Mouse (Mus musculus) MEL (cell line): ENCODE data around the gene Maff.

Experiments
- CTCF ChIP-seq, 3 experiments: IDR thresholded peaks in 2 of 3; conservative IDR thresholded peaks in 1 of 3; 2 replicates each; pipeline ENCODE4 v1.5.1; 2011 to 2012; ENCODE audit warnings: low read length in 3 of 3, low read depth in 2 of 3, mild to moderate bottlenecking in 2 of 3, improper control_type of control experiment in 1 of 3, inconsistent platforms in 1 of 3, mixed read lengths in 1 of 3, moderate library complexity in 1 of 3; ENCODE audit not compliant: control insufficient read depth in 1 of 3, insufficient read depth in 1 of 3, poor library complexity in 1 of 3, severe bottlenecking in 1 of 3
- EP300 ChIP-seq, 2 experiments: IDR thresholded peaks; 2 replicates each; pipeline ENCODE4 v1.6.1; 2011; ENCODE audit warnings: improper control_type of control experiment in 2 of 2, low read length in 2 of 2, low read depth in 1 of 2, mild to moderate bottlenecking in 1 of 2
- HCFC1 ChIP-seq: IDR thresholded peaks from 2 replicates; pipeline ENCODE4 v1.6.1; 2012; ENCODE audit warnings: low read depth, mild to moderate bottlenecking, inconsistent platforms, low read length, improper control_type of control experiment, moderate library complexity
- KAT2A ChIP-seq: conservative IDR thresholded peaks from 2 replicates; pipeline ENCODE4 v1.6.1; 2012; ENCODE audit warnings: low read depth, low read length, improper control_type of control experiment, inconsistent platforms
- MAZ ChIP-seq: IDR thresholded peaks from 2 replicates; pipeline ENCODE4 v1.6.1; 2012; ENCODE audit warnings: low read depth, mild to moderate bottlenecking, inconsistent platforms, low read length, improper control_type of control experiment
- MEF2A ChIP-seq: IDR thresholded peaks from 2 replicates; pipeline ENCODE4 v1.6.1; 2014; ENCODE audit warnings: low read depth, mild to moderate bottlenecking, inconsistent platforms, low read length, improper control_type of control experiment; ENCODE audit not compliant: poor library complexity, insufficient replicate concordance, severe bottlenecking; ENCODE audit errors: extremely low read depth
- MXI1 ChIP-seq: IDR thresholded peaks from 2 replicates; pipeline ENCODE4 v1.6.1; 2011; ENCODE audit warnings: mild to moderate bottlenecking, low read depth, low read length, improper control_type of control experiment
- MYC ChIP-seq: IDR thresholded peaks from 2 replicates; pipeline ENCODE4 v1.6.1; 2011; ENCODE audit warnings: low read depth, mild to moderate bottlenecking, low read length, improper control_type of control experiment, moderate library complexity
- POLR2A ChIP-seq, 2 experiments: IDR thresholded peaks; 2 replicates each; pipeline ENCODE4 v1.6.1; 2011 to 2012; ENCODE audit warnings: low read length in 2 of 2, mild to moderate bottlenecking in 2 of 2, control low read depth in 1 of 2, improper control_type of control experiment in 1 of 2, low read depth in 1 of 2, moderate library complexity in 1 of 2; ENCODE audit not compliant: control insufficient read depth in 1 of 2, insufficient read depth in 1 of 2, poor library complexity in 1 of 2
- USF2 ChIP-seq, 2 experiments: IDR thresholded peaks; 2 replicates each; pipeline ENCODE4 v1.6.1; 2011 to 2012; ENCODE audit warnings: improper control_type of control experiment in 2 of 2, low read length in 2 of 2, borderline replicate concordance in 1 of 2, inconsistent platforms in 1 of 2, low read depth in 1 of 2, mild to moderate bottlenecking in 1 of 2; ENCODE audit not compliant: insufficient read depth in 1 of 2
- ZC3H11A ChIP-seq: IDR thresholded peaks from 2 replicates; pipeline ENCODE4 v1.6.1; 2012; ENCODE audit warnings: low read depth, mild to moderate bottlenecking, inconsistent platforms, low read length, improper control_type of control experiment

DNA sequence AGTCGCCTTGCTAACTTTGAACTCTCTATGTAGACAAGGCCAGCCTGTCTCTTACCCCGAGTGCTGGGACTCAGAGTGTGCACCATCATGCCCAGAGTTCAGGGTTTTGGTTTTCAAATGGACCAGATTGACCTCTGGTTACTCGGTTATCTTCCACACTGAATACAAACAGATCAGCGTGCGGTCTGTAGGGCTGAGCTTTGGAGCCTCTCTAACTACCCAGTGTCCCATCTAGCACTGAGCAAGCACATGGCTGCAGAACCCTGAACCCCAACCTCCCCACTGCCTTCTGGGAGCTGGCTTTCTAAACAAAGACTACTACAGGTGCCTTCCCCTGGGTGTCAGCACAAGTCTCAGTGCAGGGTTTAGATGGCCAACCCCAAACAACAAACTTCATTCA lies 46.1 kb downstream of the Maff start:
- TF ChIP-seq CTCF (IDR thresholded peaks at IDR 0.05 in 2 of 3, conservative IDR thresholded peaks at IDR 0.05 in 1 of 3; ENCODE audit: control insufficient read depth in 1 of 3, insufficient read depth in 1 of 3, low read depth in 2 of 3, low read length in 3 of 3, poor library complexity in 1 of 3, severe bottlenecking in 1 of 3) (no peak), POLR2A (IDR thresholded peaks at IDR 0.05; ENCODE audit: control insufficient read depth in 1 of 2, insufficient read depth in 1 of 2, low read depth in 1 of 2, low read length in 2 of 2, poor library complexity in 1 of 2) (no peak), MAZ (no peak), USF2 (IDR thresholded peaks at IDR 0.05; ENCODE audit: borderline replicate concordance in 1 of 2, insufficient read depth in 1 of 2, low read depth in 1 of 2, low read length in 2 of 2) (no peak), EP300 (IDR thresholded peaks at IDR 0.05; ENCODE audit: low read depth in 1 of 2, low read length in 2 of 2) (no peak), MEF2A (no peak), MYC (no peak), KAT2A (no peak), MXI1 (no peak), ZC3H11A (no peak), HCFC1 (no peak)
